Mouse (Mus musculus) hindbrain, postnatal 0 days (tissue): ENCODE data around the gene En1. TPM values are rescaled to one million over a fixed set of nuclear protein-coding genes. Genes with fewer than 3 reads are reported as not detected.
A peak's percentile ranks its signal among the peaks of the same experiment; 100 is the strongest.

Source experiments
- ATAC-seq: fragments of 200-750 bp; cut with Nextera tagmentation; 2 replicates; pipeline ENCODE4 v1.8.0; 2017; ENCODE audit warnings: mild to moderate bottlenecking, moderate TSS enrichment, moderate library complexity
- DNase-seq: peaks from one replicate; pipeline ENCODE4 v3.0.0-alpha.2; 2015; ENCODE audit warnings: low spot score
- H3K27ac ChIP-seq: fragments of 300-500 bp; sonication (generic); 2 replicates; pipeline ENCODE4 v1.5.1; 2014; ENCODE audit warnings: mild to moderate bottlenecking
- H3K27me3 ChIP-seq: fragments of 300-500 bp; sonication (generic); 2 replicates; pipeline ENCODE4 v1.6.1; 2014; ENCODE audit warnings: low read length, mixed read lengths; ENCODE audit not compliant: insufficient read depth
- H3K36me3 ChIP-seq: fragments of 300-500 bp; sonication (generic); 2 replicates; pipeline ENCODE4 v1.6.1; 2014; ENCODE audit warnings: low read length, mixed read lengths; ENCODE audit not compliant: insufficient read depth
- H3K4me1 ChIP-seq: fragments of 300-500 bp; sonication (generic); 2 replicates; pipeline ENCODE4 v1.6.1; 2014; ENCODE audit warnings: antibody characterized with exemption, low read length, mixed read lengths; ENCODE audit not compliant: insufficient read depth
- H3K4me2 ChIP-seq: fragments of 300-500 bp; sonication (generic); 2 replicates; pipeline ENCODE4 v1.6.1; 2014; ENCODE audit warnings: low read depth, mild to moderate bottlenecking, low read length, moderate library complexity, mixed read lengths
- H3K4me3 ChIP-seq: fragments of 300-500 bp; sonication (generic); 2 replicates; pipeline ENCODE4 v1.5.1; 2014; ENCODE audit warnings: low read length
- H3K9ac ChIP-seq: fragments of 300-500 bp; sonication (generic); replicated peaks from 2 replicates; pipeline ENCODE4 v1.6.1; 2014; ENCODE audit warnings: mild to moderate bottlenecking, low read length, moderate library complexity, mixed read lengths
- H3K9me3 ChIP-seq: fragments of 300-500 bp; sonication (generic); 2 replicates; pipeline ENCODE4 v1.6.1; 2016; ENCODE audit warnings: low read length, mixed read lengths
- CTCF ChIP-seq: IDR thresholded peaks from 2 replicates; pipeline ENCODE4 v1.5.1; 2016; ENCODE audit warnings: antibody characterized with exemption, control low read depth, low read depth
- WGBS: fragments of 180-500 bp; shearing (Covaris S2); extraction: QIAGEN DNeasy Blood & Tissue Kit; methylation state at CpG from one replicate; pipeline ENCODE4 v1.1.7; 2014; 5-methylcytosine and 5-hydroxymethylcytosine counted together
- polyA plus RNA-seq: library from polyadenylated mRNA; unstranded; fragments of >200 nt; fragmentation: Nextera tagmentation; extraction: Ambion mirVana; gene quantifications from 2 replicates; pipeline ENCODE4 v1.2.1, GENCODE M21; 2015
- total RNA-seq: library from RNA; depleted of rRNA; stranded (reverse); fragments of >200 nt; gene quantifications from 2 replicates; pipeline ENCODE4 v1.2.3, GENCODE M21; 2014

Gene En1
- total and polyA plus RNA-seq, 2 experiments from 2014 or later: 6.9 to 13.0 TPM

GRCm38 (mm10) chr1:120627622-120628001, 25.4 kb downstream of the En1 start:
- 72% methylated on average over 4 of the region's 4 CpGs for WGBS
- no peaks in the 10 kb centered on the region for H3K4me1 ChIP-seq
- no peak overlapping the region for H3K4me2 ChIP-seq
- no peaks in the 10 kb centered on the region; the same call in 1 of the 2 replicates for H3K27me3 ChIP-seq
- no peaks in the 10 kb centered on the region for H3K9me3 ChIP-seq
- no peaks in the 10 kb centered on the region for H3K36me3 ChIP-seq
- no peak for TF ChIP-seq CTCF
- H3K27ac ChIP-seq: no peak overlapping the region
- DNase-seq: no peak
- ATAC-seq: peak; percentile 43; the same call in 1 of the 2 replicates
- H3K4me3 ChIP-seq: no peak overlapping the region
- no peak overlapping the region for H3K9ac ChIP-seq

DNA sequence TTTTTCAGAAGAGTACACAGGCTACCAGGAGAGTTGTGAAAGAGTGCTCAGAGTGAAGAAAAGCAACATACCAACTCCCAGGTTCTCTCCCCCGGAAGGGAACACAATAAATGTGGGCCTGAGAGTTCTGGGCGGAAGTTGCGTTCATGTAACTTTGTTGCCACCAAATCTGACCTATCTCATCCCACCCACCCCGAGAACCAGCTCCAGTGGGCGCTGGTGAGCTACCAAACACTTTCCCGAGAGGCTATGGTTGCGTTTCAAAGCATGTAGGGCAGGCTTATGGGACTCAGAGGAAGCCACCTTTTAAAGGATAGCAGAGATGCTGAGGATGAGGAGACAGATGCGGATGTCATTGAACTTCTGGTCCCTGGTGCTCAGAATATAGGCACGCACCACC, 26.6 kb downstream of the En1 start:
- no peak overlapping the region for H3K27ac ChIP-seq
- ATAC-seq (peak; percentile 27; the same call in 1 of the 2 replicates), DNase-seq (peak; percentile 39)
- H3K4me3 ChIP-seq: no peak overlapping the region
- no peak overlapping the region for H3K9ac ChIP-seq
- no peaks in the 10 kb centered on the region; the same call in 1 of the 2 replicates for H3K27me3 ChIP-seq
- no peak overlapping the region for H3K4me2 ChIP-seq
- no peaks in the 10 kb centered on the region for H3K9me3 ChIP-seq
- no peaks in the 10 kb centered on the region for H3K4me1 ChIP-seq
- no peaks in the 10 kb centered on the region for H3K36me3 ChIP-seq
- TF ChIP-seq CTCF: peak; percentile 57
- WGBS: 59% methylated on average over 9 of the region's 9 CpGs

GRCm38 (mm10) chr1:120643380-120643779, 41.2 kb downstream of the En1 start:
- no peak for DNase-seq
- no peaks in the 10 kb centered on the region; the same call in 1 of the 2 replicates for H3K4me1 ChIP-seq
- H3K27ac ChIP-seq: no peak overlapping the region
- 12% methylated on average over 10 of the region's 10 CpGs for WGBS
- H3K27me3 ChIP-seq: no peaks in the 10 kb centered on the region
- H3K9ac ChIP-seq: 0 out of 2 replicates have a peak overlapping the region, but pooled peaks have one; percentile 9
- H3K4me2 ChIP-seq: peak overlapping the region; percentile 42
- H3K9me3 ChIP-seq: no peaks in the 10 kb centered on the region
- H3K36me3 ChIP-seq: no peaks in the 10 kb centered on the region
- H3K4me3 ChIP-seq: peak overlapping the region; percentile 10; the same call in 1 of the 2 replicates
- peak; percentile 58; the same call in 1 of the 2 replicates for ATAC-seq
- no peak for TF ChIP-seq CTCF

DNA sequence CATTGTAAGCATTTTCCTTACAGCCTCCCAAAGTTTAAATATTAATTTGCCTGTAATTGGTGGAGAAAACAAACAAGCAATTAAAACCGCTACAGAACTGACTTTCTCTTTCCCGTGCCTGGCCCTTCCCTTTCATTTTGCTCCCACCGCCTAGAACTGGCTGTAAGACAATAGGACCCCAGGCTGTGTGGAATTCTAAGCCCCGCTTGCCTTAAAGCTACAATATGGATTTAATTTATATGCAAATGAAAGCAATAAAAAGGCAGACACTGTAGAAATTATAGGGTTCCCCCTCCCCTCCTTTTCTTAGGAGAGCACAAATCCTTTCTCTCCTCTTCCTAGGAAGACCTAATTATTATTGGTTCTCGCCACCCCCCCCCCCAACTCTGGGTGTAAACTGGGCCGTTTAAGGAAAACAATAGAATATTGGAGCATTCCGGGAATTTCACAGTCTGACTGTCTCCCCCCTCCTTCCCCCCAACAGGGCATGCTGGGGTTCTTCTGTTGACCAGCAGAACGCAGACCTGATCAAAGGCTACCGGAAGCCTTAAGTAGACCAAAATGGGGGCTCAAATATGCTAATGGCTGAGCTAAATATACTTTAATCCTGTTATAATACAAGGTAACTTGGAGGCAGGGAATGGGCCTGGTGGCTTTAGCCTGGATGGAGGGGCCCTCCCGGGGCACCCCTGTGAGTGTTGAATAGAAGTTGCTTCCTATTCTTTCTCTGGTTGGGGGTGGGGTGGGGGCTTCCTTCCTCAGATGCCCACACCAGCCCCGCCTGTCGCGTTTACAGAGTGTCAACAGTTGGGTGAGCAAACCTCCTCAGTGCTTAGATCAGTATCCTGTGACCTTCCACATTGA, 41.9 kb downstream of the En1 start:
- H3K9ac ChIP-seq: 0 out of 2 replicates have a peak overlapping the region, but pooled peaks have one; percentile 9
- DNase-seq (peak; percentile 53), ATAC-seq (peak; percentile 76)
- H3K9me3 ChIP-seq: no peaks in the 10 kb centered on the region
- H3K4me2 ChIP-seq: peak overlapping the region; percentile 42
- no peaks in the 10 kb centered on the region; the same call in 1 of the 2 replicates for H3K4me1 ChIP-seq
- no peaks in the 10 kb centered on the region for H3K36me3 ChIP-seq
- H3K27ac ChIP-seq: no peak overlapping the region
- TF ChIP-seq CTCF: no peak
- no peaks in the 10 kb centered on the region for H3K27me3 ChIP-seq
- 7% methylated on average over 13 of the region's 13 CpGs for WGBS
- H3K4me3 ChIP-seq: peak overlapping the region; percentile 10

DNA sequence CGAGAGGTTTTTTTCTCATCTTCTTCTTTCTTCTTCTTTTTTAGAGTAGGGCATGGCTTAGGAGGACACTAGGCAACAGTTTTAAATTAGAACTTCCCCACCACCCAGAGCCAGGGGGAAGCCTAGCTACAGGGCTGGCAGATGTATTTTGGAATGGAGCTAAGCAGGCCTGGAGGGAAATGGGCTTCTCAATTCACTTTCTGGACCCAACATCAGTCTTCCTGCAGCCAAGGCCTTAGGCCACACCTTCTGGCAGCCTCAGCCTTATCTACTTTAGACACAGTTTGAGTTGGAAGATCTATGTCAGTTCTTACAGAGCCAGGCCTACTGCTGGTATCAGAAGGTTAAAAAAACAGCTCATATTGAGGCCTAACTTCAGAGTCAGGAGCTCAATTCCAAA, 42.5 kb downstream of the En1 start:
- Histone ChIP-seq H3K4me1 (no peaks in the 10 kb centered on the region; the same call in 1 of the 2 replicates), H3K4me3 (no peak overlapping the region), H3K9me3 (no peaks in the 10 kb centered on the region), H3K36me3 (no peaks in the 10 kb centered on the region), H3K27me3 (no peaks in the 10 kb centered on the region), H3K27ac (no peak overlapping the region), H3K4me2 (no peak overlapping the region), H3K9ac (no peak overlapping the region)
- DNase-seq (no peak), ATAC-seq (peak; percentile 37; the same call in 1 of the 2 replicates)
- TF ChIP-seq CTCF: no peak
- WGBS: 59% methylated on average over 1 of the region's 1 CpGs

GRCm38 (mm10) chr1:120650068-120650467, 47.9 kb downstream of the En1 start:
- H3K36me3 ChIP-seq: no peaks in the 10 kb centered on the region
- DNase-seq: no peak
- H3K9ac ChIP-seq: no peak overlapping the region
- no peak overlapping the region for H3K4me2 ChIP-seq
- H3K27me3 ChIP-seq: no peaks in the 10 kb centered on the region
- no peak overlapping the region for H3K27ac ChIP-seq
- ATAC-seq: no peak
- H3K4me1 ChIP-seq: no peaks in the 10 kb centered on the region
- TF ChIP-seq CTCF: no peak
- 66% methylated on average over 8 of the region's 8 CpGs for WGBS
- H3K4me3 ChIP-seq: no peak overlapping the region
- no peaks in the 10 kb centered on the region for H3K9me3 ChIP-seq

GRCm38 (mm10) chr1:120651997-120652396, 49.8 kb downstream of the En1 start:
- no peaks in the 10 kb centered on the region for H3K27me3 ChIP-seq
- no peaks in the 10 kb centered on the region for H3K9me3 ChIP-seq
- H3K36me3 ChIP-seq: no peaks in the 10 kb centered on the region
- no peaks in the 10 kb centered on the region for H3K4me1 ChIP-seq
- TF ChIP-seq CTCF: no peak
- 75% methylated on average over 5 of the region's 5 CpGs for WGBS
- no peak for DNase-seq
- no peak overlapping the region for H3K27ac ChIP-seq
- H3K4me3 ChIP-seq: no peak overlapping the region
- no peak overlapping the region for H3K9ac ChIP-seq
- no peak for ATAC-seq
- no peak overlapping the region for H3K4me2 ChIP-seq
